Mouse (Mus musculus): Measurements from ENCODE around the gene Tmco2. TPM values are rescaled to one million over a fixed set of nuclear protein-coding genes. Genes with fewer than 3 reads are reported as not detected.
"Not testable (repeated sequence)": the region's sequence is repeated elsewhere in the genome, so short reads cannot be mapped to it uniquely, and the experiment has no call there.

Tmco2 gene
- polyA plus RNA-seq, 1 experiment from 2014 or later = not detected

- Histone ChIP-seq H3K4me2 (ENCODE audit: low read depth, low read length) (no peak overlapping the region), H3K9me3 (replicated peaks; ENCODE audit: control insufficient read depth, low read length) (no peaks in the 10 kb centered on the region), H3K27ac (ENCODE audit: low read length) (no peak overlapping the region), H3K9ac (ENCODE audit: low read length) (no peak overlapping the region), H3K4me1 (ENCODE audit: control insufficient read depth, insufficient read depth, low read length) (no peaks in the 10 kb centered on the region), H3K4me3 (replicated peaks; ENCODE audit: low read length) (no peak overlapping the region), H3K27me3 (ENCODE audit: control insufficient read depth, insufficient read depth, low read length) (no peaks in the 10 kb centered on the region), H3K36me3 (ENCODE audit: control insufficient read depth, insufficient read depth, low read length) (no peaks in the 10 kb centered on the region)
- ATAC-seq (ENCODE audit: insufficient read depth, low FRiP score) = no peak
- WGBS = 64% methylated on average over 2 of the region's 2 CpGs
These were observed 43.7 kb downstream of the Tmco2 start for GRCm38 (mm10) chr4:121065336-121065735.

GRCm38 (mm10) chr4:121059218-121059617, 49.8 kb downstream of the Tmco2 start:
- H3K4me2 ChIP-seq (ENCODE audit: low read depth, low read length); H3K36me3 ChIP-seq (ENCODE audit: control insufficient read depth, insufficient read depth, low read length); H3K27me3 ChIP-seq (ENCODE audit: control insufficient read depth, insufficient read depth, low read length); H3K4me3 ChIP-seq (replicated peaks; ENCODE audit: low read length); ATAC-seq (ENCODE audit: insufficient read depth, low FRiP score); H3K9ac ChIP-seq (ENCODE audit: low read length); H3K4me1 ChIP-seq (ENCODE audit: control insufficient read depth, insufficient read depth, low read length); H3K9me3 ChIP-seq (replicated peaks; ENCODE audit: control insufficient read depth, low read length); H3K27ac ChIP-seq (ENCODE audit: low read length): not testable (repeated sequence)
- WGBS = 88% methylated on average over 10 of the region's 10 CpGs

GRCm38 (mm10) chr4:121057032-121057431, 52.0 kb downstream of the Tmco2 start:
- peaks cover 4% of the 10 kb centered on the region; the same call in 1 of the 2 replicates for H3K36me3 ChIP-seq (ENCODE audit: control insufficient read depth, insufficient read depth, low read length)
- H3K4me1 ChIP-seq (ENCODE audit: control insufficient read depth, insufficient read depth, low read length) = no peaks in the 10 kb centered on the region
- H3K27me3 ChIP-seq (ENCODE audit: control insufficient read depth, insufficient read depth, low read length) = no peaks in the 10 kb centered on the region
- no peak overlapping the region for H3K27ac ChIP-seq (ENCODE audit: low read length)
- ATAC-seq (ENCODE audit: insufficient read depth, low FRiP score) = no peak
- H3K9ac ChIP-seq (ENCODE audit: low read length) = no peak overlapping the region
- no peaks in the 10 kb centered on the region for H3K9me3 ChIP-seq (replicated peaks; ENCODE audit: control insufficient read depth, low read length)
- 41% methylated on average over 2 of the region's 2 CpGs for WGBS
- H3K4me3 ChIP-seq (replicated peaks; ENCODE audit: low read length) = no peak overlapping the region
- H3K4me2 ChIP-seq (ENCODE audit: low read depth, low read length) = no peak overlapping the region

GRCm38 (mm10) chr4:121056342-121056741, 52.7 kb downstream of the Tmco2 start:
- H3K36me3 ChIP-seq (ENCODE audit: control insufficient read depth, insufficient read depth, low read length) = peaks cover 4% of the 10 kb centered on the region; the same call in 1 of the 2 replicates
- 39% methylated on average over 3 of the region's 3 CpGs for WGBS
- no peak for ATAC-seq (ENCODE audit: insufficient read depth, low FRiP score)
- no peaks in the 10 kb centered on the region for H3K9me3 ChIP-seq (replicated peaks; ENCODE audit: control insufficient read depth, low read length)
- H3K4me3 ChIP-seq (replicated peaks; ENCODE audit: low read length) = no peak overlapping the region
- H3K4me1 ChIP-seq (ENCODE audit: control insufficient read depth, insufficient read depth, low read length) = no peaks in the 10 kb centered on the region
- H3K9ac ChIP-seq (ENCODE audit: low read length) = no peak overlapping the region
- H3K27me3 ChIP-seq (ENCODE audit: control insufficient read depth, insufficient read depth, low read length) = no peaks in the 10 kb centered on the region
- no peak overlapping the region for H3K27ac ChIP-seq (ENCODE audit: low read length)
- H3K4me2 ChIP-seq (ENCODE audit: low read depth, low read length) = no peak overlapping the region

Other genes starting within 250 kb of the Tmco2 start
- 23.9 and 25.3 TPM in 2 replicates for gene Exo5, start 184.2 kb downstream of the Tmco2 start, polyA plus RNA-seq (2015; fragmentation: Nextera tagmentation; extraction: Ambion mirVana)
- gene Zfp69, start 157.5 kb downstream of the Tmco2 start, polyA plus RNA-seq (2015; fragmentation: Nextera tagmentation; extraction: Ambion mirVana) = 3.3 and 4.6 TPM in 2 replicates
- gene Smap2, start 92.0 kb downstream of the Tmco2 start, polyA plus RNA-seq (2015; fragmentation: Nextera tagmentation; extraction: Ambion mirVana) = 8.3 and 10.0 TPM in 2 replicates
- 3.5 and 6.2 TPM in 2 replicates for gene Col9a2, start 69.8 kb downstream of the Tmco2 start, polyA plus RNA-seq (2015; fragmentation: Nextera tagmentation; extraction: Ambion mirVana)
- 38.1 and 41.9 TPM in 2 replicates for gene Zmpste24, start 11.0 kb downstream of the Tmco2 start, polyA plus RNA-seq (2015; fragmentation: Nextera tagmentation; extraction: Ambion mirVana)
- 19.7 and 21.7 TPM in 2 replicates for gene Rlf, start 105.9 kb upstream of the Tmco2 start, polyA plus RNA-seq (2015; fragmentation: Nextera tagmentation; extraction: Ambion mirVana)
- 0.22 TPM in 1 of 2 replicates, not detected in the other for gene Gm12888, start 215.7 kb upstream of the Tmco2 start, polyA plus RNA-seq (2015; fragmentation: Nextera tagmentation; extraction: Ambion mirVana)